Mouse (Mus musculus): ENCODE results near the gene Orm3. TPM values are rescaled to one million over a fixed set of nuclear protein-coding genes. Genes with fewer than 3 reads are reported as not detected.

Orm3 gene
- polyA plus RNA-seq, 1 experiment from 2014 or later = not detected

DNA sequence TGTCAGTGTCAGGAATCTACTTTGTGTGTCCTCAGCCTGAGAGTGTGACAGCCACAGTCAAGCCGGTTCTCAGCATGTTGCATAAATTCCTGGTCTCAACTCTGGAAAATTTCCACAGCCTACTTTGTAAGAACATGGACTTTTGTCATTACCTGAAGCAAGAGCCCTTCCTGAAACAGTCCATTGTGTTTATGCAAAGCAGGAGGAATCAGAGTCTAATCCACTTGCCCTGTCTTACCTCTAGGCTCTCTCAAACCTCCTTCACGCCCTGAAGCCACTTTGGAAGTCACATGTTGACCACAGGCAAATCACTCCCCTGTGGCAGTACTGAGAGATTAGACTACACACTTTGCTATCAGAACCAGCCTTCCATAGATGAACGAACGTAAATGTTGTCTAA is 13.5 kb upstream of the Orm3 start:
- Histone ChIP-seq H3K9me3 (no peaks in the 10 kb centered on the region), H3K9ac (replicated peaks) (no peak overlapping the region), H3K27ac (replicated peaks) (no peak overlapping the region), H3K36me3 (no peaks in the 10 kb centered on the region), H3K4me3 (no peak overlapping the region), H3K4me2 (replicated peaks) (no peak overlapping the region), H3K4me1 (no peaks in the 10 kb centered on the region), H3K27me3 (no peaks in the 10 kb centered on the region)
- 73% methylated on average over 4 of the region's 4 CpGs for WGBS
- no peak for ATAC-seq (ENCODE audit: low FRiP score, low read depth)

DNA sequence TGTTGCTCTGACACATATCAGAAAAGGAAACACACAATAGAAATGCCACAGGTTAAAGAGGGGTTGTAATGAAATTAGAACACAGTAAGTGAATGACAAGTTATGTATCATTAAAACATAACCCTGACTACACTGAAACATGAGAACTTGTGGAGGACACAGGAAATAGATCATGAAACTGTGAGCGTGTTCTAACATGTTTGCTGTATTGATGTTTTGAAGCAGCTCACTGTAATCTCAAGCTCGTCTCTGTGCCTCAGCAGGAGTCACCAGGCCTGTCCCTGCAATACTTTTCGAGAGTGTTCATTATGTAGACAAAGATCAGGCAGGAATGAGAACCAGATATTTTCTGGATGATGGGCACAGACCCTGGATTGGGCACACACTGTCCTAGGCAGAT is 12.4 kb upstream of the Orm3 start:
- Histone ChIP-seq H3K36me3 (no peaks in the 10 kb centered on the region), H3K4me1 (no peaks in the 10 kb centered on the region), H3K27ac (replicated peaks) (no peak overlapping the region), H3K9me3 (no peaks in the 10 kb centered on the region), H3K4me3 (no peak overlapping the region), H3K27me3 (no peaks in the 10 kb centered on the region), H3K9ac (replicated peaks) (no peak overlapping the region), H3K4me2 (replicated peaks) (no peak overlapping the region)
- 71% methylated on average over 3 of the region's 3 CpGs for WGBS
- no peak for ATAC-seq (ENCODE audit: low FRiP score, low read depth)

DNA sequence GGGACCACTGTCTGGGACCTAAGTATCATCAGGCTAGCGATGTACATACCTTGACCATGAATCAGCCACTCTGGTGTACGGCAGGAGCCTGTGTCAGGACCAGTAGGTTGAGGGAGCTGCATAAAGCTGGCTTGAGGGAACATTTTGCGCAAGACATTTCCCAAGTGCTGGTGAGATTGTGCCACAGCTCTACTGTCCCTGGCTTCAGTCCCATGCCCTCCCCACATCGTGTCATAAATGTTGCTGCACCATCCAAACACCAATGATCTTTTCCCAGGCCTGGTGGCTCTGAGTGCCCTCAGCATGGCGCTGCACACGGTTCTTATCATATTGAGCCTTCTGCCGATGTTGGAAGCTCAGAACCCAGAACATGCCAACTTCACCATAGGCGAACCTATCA is 11.7 kb upstream of the Orm3 start, which contains the start of gene Orm1:
Gene Orm1, plus strand, starts transcription at position 266 of the 400 bp plus-strand sequence.
- 95% methylated on average over 8 of the region's 8 CpGs for WGBS
- Histone ChIP-seq H3K9ac (replicated peaks) (no peak within 1 kb of the TSS), H3K4me3 (no peak within 1 kb of the TSS), H3K4me2 (replicated peaks) (no peak within 1 kb of the TSS), H3K27ac (replicated peaks) (no peak within 1 kb of the TSS), H3K9me3 (no peaks in the 10 kb centered on the region), H3K4me1 (no peaks in the 10 kb centered on the region), H3K27me3 (no peaks in the 10 kb centered on the region), H3K36me3 (no peaks in the 10 kb centered on the region)
- no peak for ATAC-seq (ENCODE audit: low FRiP score, low read depth)

DNA sequence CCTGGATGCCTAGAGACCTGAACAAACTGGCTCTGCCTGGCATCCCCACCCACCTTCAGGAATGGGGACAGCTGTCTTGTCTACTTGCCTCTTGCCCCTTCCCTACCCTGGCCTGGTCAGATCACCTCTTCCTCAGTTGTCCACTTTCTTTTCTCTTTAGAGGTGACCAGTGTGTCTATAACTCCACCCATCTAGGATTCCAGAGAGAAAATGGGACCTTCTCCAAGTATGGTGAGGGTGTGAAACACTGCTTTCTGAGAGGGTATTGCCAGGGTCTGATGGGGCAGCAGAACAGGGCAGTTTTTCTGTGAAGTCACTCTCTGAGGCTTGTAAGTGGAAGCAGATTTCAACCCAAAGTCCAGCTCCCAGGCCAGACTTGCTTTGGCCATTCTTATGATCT is 10.7 kb upstream of the Orm3 start:
- no peak overlapping the region for H3K27ac ChIP-seq (replicated peaks)
- H3K36me3 ChIP-seq = no peaks in the 10 kb centered on the region
- H3K9me3 ChIP-seq = no peaks in the 10 kb centered on the region
- no peak overlapping the region for H3K4me3 ChIP-seq
- H3K27me3 ChIP-seq = no peaks in the 10 kb centered on the region
- ATAC-seq (ENCODE audit: low FRiP score, low read depth) = no peak
- no peaks in the 10 kb centered on the region for H3K4me1 ChIP-seq
- no peak overlapping the region for H3K9ac ChIP-seq (replicated peaks)
- H3K4me2 ChIP-seq (replicated peaks) = no peak overlapping the region

DNA sequence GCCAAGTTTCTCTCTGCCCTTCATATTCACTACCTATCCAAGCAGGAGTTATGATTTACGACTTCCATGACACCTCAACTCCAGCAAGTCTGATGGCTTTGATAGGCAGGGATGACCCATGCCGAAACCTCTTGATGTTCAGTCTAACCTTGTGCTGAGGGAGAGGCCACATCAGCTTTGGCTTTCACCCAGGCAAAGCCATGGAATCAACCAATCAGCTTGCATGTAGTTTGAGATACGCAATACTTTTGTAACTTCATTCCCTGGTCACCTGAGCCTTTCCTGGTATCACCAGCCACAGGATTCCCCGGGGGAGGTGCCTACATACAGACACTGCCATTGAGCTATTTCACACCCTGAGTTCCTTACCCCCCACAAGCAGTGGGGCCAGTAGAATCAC is 9.3 kb upstream of the Orm3 start:
- ATAC-seq (ENCODE audit: low FRiP score, low read depth) = no peak
- Histone ChIP-seq H3K4me2 (replicated peaks) (no peak overlapping the region), H3K9me3 (no peaks in the 10 kb centered on the region), H3K4me1 (no peaks in the 10 kb centered on the region), H3K9ac (replicated peaks) (no peak overlapping the region), H3K36me3 (no peaks in the 10 kb centered on the region), H3K4me3 (no peak overlapping the region), H3K27me3 (no peaks in the 10 kb centered on the region), H3K27ac (replicated peaks) (no peak overlapping the region)
- WGBS = 92% methylated on average over 4 of the region's 4 CpGs

DNA sequence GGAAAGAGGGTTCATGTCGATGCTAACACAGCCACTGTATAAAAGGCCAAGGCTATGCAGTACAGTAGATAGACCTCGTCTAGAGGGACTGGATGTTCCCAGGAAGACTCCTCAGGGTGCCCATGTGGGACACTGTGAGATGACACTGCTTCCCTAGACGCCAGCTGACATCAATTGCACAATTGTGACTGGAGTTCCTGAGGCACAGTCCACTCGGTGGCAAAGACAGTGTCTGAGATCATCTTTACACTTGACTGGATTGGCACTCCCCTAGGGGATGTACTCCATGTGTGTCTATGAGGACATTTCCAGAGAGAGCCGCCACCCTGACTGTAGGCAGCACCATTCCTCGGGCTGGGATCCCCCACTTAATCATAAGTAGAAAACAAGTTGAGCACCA is 7.4 kb upstream of the Orm3 start:
- Histone ChIP-seq H3K27ac (replicated peaks) (no peak overlapping the region), H3K9me3 (no peaks in the 10 kb centered on the region), H3K36me3 (no peaks in the 10 kb centered on the region), H3K4me3 (no peak overlapping the region), H3K9ac (replicated peaks) (no peak overlapping the region), H3K4me1 (no peaks in the 10 kb centered on the region), H3K4me2 (replicated peaks) (no peak overlapping the region), H3K27me3 (no peaks in the 10 kb centered on the region)
- 71% methylated on average over 6 of the region's 6 CpGs for WGBS
- no peak for ATAC-seq (ENCODE audit: low FRiP score, low read depth)

DNA sequence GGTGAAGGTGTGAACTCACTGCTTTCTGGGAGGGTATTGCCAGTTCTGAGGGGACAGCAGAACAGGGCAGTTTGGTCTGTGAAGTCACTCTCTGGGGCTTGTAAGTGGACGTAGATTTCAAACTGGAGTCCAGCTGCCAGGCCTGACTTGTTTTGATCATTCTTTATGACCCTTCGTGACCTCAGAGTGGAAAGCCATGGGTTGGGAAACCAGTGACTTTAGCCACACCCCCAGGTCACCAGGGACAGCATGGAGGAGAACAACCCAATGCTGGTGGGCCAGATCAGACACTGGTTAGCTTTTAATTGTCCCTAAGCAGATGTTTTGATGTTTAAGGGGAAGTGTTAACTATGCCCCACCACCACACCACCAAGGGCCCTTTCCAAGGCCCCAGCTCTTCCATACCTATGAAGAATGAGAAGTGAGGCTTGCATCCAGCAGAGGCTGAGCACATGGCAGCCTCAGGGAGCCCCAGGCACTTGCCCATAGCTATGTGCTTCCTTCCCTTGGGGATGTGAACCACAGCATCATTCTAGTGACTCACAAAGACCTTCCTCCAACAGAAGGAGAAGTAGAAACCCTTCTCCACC is 1.1 kb downstream of the Orm3 start:
- no peak for ATAC-seq (ENCODE audit: low FRiP score, low read depth)
- Histone ChIP-seq H3K27ac (replicated peaks) (no peak overlapping the region), H3K4me1 (no peaks in the 10 kb centered on the region), H3K9me3 (no peaks in the 10 kb centered on the region), H3K4me3 (no peak overlapping the region), H3K27me3 (no peaks in the 10 kb centered on the region), H3K4me2 (replicated peaks) (no peak overlapping the region), H3K9ac (replicated peaks) (no peak overlapping the region), H3K36me3 (no peaks in the 10 kb centered on the region)
- 63% methylated on average over 2 of the region's 2 CpGs for WGBS

DNA sequence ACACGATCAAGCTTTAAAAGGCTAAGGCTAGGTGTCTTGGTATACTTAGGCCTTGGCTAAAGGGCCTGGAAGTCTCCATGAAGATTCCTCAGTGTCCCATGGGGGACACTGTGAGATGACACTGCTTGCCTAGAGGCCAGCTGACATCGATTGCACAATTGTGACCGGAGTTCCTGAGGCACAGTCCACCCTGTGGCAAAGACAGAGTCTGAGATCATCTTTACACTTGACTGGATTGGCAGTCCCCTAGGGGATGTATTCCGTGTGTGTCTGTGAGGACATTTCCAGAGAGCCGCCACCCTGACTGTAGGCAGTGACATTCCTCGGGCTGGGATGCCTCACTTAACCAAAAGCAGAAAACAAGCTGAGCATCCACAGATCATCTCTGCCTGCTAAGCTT is 3.9 kb downstream of the Orm3 start:
- H3K4me1 ChIP-seq = no peaks in the 10 kb centered on the region
- H3K9ac ChIP-seq (replicated peaks) = no peak overlapping the region
- H3K27ac ChIP-seq (replicated peaks) = no peak overlapping the region
- H3K27me3 ChIP-seq = no peaks in the 10 kb centered on the region
- H3K4me2 ChIP-seq (replicated peaks) = no peak overlapping the region
- H3K4me3 ChIP-seq = no peak overlapping the region
- H3K36me3 ChIP-seq = no peaks in the 10 kb centered on the region
- 77% methylated on average over 6 of the region's 6 CpGs for WGBS
- H3K9me3 ChIP-seq = no peaks in the 10 kb centered on the region
- no peak for ATAC-seq (ENCODE audit: low FRiP score, low read depth)

DNA sequence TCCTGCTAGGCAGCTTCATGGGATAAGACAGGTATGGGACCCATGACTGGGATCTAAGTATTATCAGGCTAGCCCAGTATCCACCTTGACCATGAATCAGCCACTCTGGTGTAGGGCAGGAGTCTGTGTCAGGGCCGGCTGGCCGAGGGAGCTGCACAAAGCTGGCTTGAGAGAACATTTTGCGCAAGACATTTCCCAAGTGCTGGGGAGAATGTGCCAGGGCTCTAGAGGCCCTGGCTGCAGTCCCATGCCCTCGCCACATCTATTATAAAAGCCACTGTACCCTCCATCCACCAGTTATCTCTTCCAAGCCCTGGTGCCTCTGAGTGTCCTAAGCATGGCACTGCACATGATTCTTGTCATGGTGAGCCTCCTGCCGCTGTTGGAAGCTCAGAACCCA is 6.2 kb downstream of the Orm3 start, which contains the start of gene Orm2:
Gene Orm2, plus strand, starts transcription at position 300 of the 400 bp plus-strand sequence.
- H3K9me3 ChIP-seq = no peaks in the 10 kb centered on the region
- no peak within 1 kb of the TSS for H3K27ac ChIP-seq (replicated peaks)
- no peak within 1 kb of the TSS for H3K4me2 ChIP-seq (replicated peaks)
- no peak for ATAC-seq (ENCODE audit: low FRiP score, low read depth)
- H3K9ac ChIP-seq (replicated peaks) = no peak within 1 kb of the TSS
- 90% methylated on average over 5 of the region's 5 CpGs for WGBS
- H3K4me1 ChIP-seq = no peaks in the 10 kb centered on the region
- no peaks in the 10 kb centered on the region for H3K27me3 ChIP-seq
- H3K4me3 ChIP-seq = no peak within 1 kb of the TSS
- 0 out of 2 replicates have a peak, but pooled peaks cover under 1% of the 10 kb centered on the region for H3K36me3 ChIP-seq

DNA sequence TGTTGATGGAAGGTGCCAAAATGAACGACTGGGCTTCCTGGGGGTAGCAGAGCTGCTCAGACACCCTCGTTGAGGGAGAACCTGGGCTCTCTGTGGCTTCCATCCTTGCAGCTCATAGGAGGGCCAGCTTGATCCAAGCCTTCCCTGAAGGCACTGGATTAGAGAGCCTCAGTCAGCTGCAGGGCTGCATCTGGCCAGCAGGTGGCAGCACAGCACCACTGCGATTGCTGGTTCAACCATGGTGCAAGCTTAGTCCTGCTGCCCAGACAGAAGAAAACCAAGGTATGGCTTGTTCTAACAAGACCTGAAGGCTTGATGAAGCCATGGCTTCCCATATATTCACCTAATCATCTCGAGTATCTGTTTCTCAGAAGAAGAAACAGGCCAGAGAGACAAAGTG is 12.6 kb downstream of the Orm3 start:
- peak; percentile 73 for ATAC-seq (ENCODE audit: low FRiP score, low read depth)
- H3K9me3 ChIP-seq = no peaks in the 10 kb centered on the region
- H3K4me2 ChIP-seq (replicated peaks) = no peak overlapping the region
- no peak overlapping the region for H3K9ac ChIP-seq (replicated peaks)
- H3K4me1 ChIP-seq = no peaks in the 10 kb centered on the region
- WGBS = 11% methylated on average over 4 of the region's 4 CpGs
- peaks cover 48% of the 10 kb centered on the region for H3K36me3 ChIP-seq
- H3K27me3 ChIP-seq = no peaks in the 10 kb centered on the region
- no peak overlapping the region for H3K4me3 ChIP-seq
- H3K27ac ChIP-seq (replicated peaks) = no peak overlapping the region

DNA sequence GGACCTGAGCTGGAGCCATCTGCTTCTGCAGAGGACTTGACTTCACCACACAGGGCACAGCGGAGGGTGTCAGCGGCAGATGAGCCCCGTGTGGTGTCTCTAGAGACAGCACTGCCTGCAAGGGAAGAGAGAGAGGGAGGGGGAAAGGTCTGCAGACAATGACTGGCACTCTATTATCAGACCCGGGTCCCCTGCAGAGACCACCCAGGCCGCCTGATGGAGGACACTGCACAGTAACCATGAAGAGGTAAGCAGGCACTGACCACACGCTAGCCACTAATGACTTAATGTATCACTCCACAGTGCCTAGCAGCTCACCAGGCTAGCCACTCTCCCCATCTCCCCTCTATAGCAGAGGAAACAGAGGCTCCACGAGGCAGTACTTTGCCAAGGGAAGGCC is 14.9 kb downstream of the Orm3 start:
- Histone ChIP-seq H3K9me3 (no peaks in the 10 kb centered on the region), H3K4me1 (no peaks in the 10 kb centered on the region), H3K9ac (replicated peaks) (no peak overlapping the region), H3K27me3 (no peaks in the 10 kb centered on the region), H3K4me2 (replicated peaks) (no peak overlapping the region), H3K36me3 (peaks cover 71% of the 10 kb centered on the region), H3K4me3 (no peak overlapping the region), H3K27ac (replicated peaks) (no peak overlapping the region)
- ATAC-seq (ENCODE audit: low FRiP score, low read depth) = no peak
- 37% methylated on average over 7 of the region's 7 CpGs for WGBS

DNA sequence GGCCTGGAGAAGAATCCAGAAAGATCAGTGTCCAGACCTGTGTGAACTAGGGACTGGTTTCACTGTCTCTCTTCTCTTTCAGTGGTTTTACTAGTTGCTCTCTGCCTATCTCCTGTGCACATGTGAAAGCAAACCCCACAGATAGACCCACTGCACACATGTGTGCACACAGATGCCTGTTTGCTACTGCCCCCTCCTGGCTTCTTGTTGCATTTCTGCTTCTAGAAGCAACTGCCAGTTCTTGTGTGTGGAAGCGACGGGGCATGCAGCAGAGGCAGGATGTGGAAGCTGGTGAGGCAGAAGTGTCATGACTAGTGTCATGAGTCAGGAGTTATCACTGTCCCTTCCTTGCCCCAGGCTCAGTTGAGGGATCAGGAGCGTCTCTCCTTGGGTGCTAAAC is 15.9 kb downstream of the Orm3 start:
- Histone ChIP-seq H3K36me3 (peaks cover 81% of the 10 kb centered on the region), H3K27me3 (no peaks in the 10 kb centered on the region), H3K4me2 (replicated peaks) (no peak overlapping the region), H3K9ac (replicated peaks) (no peak overlapping the region), H3K27ac (replicated peaks) (no peak overlapping the region), H3K4me3 (no peak overlapping the region), H3K4me1 (no peaks in the 10 kb centered on the region), H3K9me3 (no peaks in the 10 kb centered on the region)
- ATAC-seq (ENCODE audit: low FRiP score, low read depth) = no peak
- 64% methylated on average over 3 of the region's 3 CpGs for WGBS

DNA sequence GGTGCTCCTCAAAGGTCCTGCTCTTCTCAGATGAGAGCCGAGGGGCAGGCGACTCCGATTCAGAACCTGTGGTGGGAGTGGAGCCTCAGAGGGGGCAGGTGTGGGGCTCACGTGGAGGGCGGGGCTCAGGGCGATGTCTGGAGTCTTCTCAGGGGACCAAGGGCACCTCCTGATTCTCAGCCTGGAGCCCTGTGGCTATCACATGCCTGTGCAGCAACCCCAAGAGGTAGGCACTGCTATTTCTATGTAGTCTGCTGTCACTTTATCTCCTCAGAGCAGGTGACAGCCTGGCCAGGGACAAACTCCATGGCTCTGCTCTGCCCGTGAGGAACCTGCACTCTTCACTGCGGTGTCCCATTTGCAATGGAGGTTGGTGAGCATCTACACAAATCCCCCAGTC is 17.4 kb downstream of the Orm3 start:
- no peak overlapping the region for H3K4me2 ChIP-seq (replicated peaks)
- ATAC-seq (ENCODE audit: low FRiP score, low read depth) = no peak
- H3K9ac ChIP-seq (replicated peaks) = no peak overlapping the region
- H3K4me1 ChIP-seq = no peaks in the 10 kb centered on the region
- peaks cover 83% of the 10 kb centered on the region for H3K36me3 ChIP-seq
- no peaks in the 10 kb centered on the region for H3K27me3 ChIP-seq
- H3K27ac ChIP-seq (replicated peaks) = no peak overlapping the region
- WGBS = 92% methylated on average over 8 of the region's 8 CpGs
- H3K4me3 ChIP-seq = no peak overlapping the region
- H3K9me3 ChIP-seq = no peaks in the 10 kb centered on the region

Data from midbrain, embryonic 12.5 days (tissue).